Mouse (Mus musculus) macrophage (primary cell): ENCODE results near the gene Larp4. TPM values are rescaled to one million over a fixed set of nuclear protein-coding genes. Genes with fewer than 3 reads are reported as not detected.
"Not testable (repeated sequence)": the region's sequence is repeated elsewhere in the genome, so short reads cannot be mapped to it uniquely, and the experiment has no call there.

Experiments
- H3K27ac ChIP-seq: fragments of 350-480 bp; formaldehyde crosslinking; 2 replicates; pipeline ENCODE4 v1.9.0; 2021
- H3K36me3 ChIP-seq: fragments of 350-480 bp; formaldehyde crosslinking; 2 replicates; pipeline ENCODE4 v1.9.0; 2021; ENCODE audit errors: inconsistent target
- H3K4me3 ChIP-seq: fragments of 350-480 bp; formaldehyde crosslinking; 2 replicates; pipeline ENCODE4 v1.9.0; 2021; ENCODE audit errors: inconsistent target
- H3K79me2 ChIP-seq: fragments of 350-480 bp; formaldehyde crosslinking; 2 replicates; pipeline ENCODE4 v1.9.0; 2021; ENCODE audit errors: inconsistent target
- WGBS: methylation state at CpG from one replicate; pipeline ENCODE4 v1.1.7; 2026; ENCODE audit warnings: inconsistent platforms; ENCODE audit not compliant: missing documents; 5-methylcytosine and 5-hydroxymethylcytosine counted together
- polyA plus RNA-seq: library from polyadenylated mRNA; stranded (reverse); fragments of 250-400 nt; gene quantifications from 3 replicates; pipeline ENCODE4 v1.2.4, GENCODE M21; 2018; ENCODE audit warnings: inconsistent platforms
- total RNA-seq, 78 experiments: library from RNA; depleted of rRNA; stranded (reverse); fragments of 250-400 nt; gene quantifications; 1 replicate in 9 of 78; 2 replicates in 24 of 78; 3 replicates in 43 of 78; 4 replicates in 2 of 78; pipeline ENCODE4 v1.2.4; 2018; ENCODE audit warnings: inconsistent platforms in 56 of 78

Gene Larp4
- total RNA-seq (2018; cell fraction: chromatin; rRNA removed) = 100 to 1,000 TPM in 1 of 26 experiments, 10 to 100 TPM in 25; 37.1 to 113 (median 64.2) TPM
- 10 to 100 TPM; 38.3 to 67.2 (median 50.8) TPM for total RNA-seq (2018; cell fraction: cytosol; rRNA removed)
- 100 to 1,000 TPM in 2 of 26 experiments, 10 to 100 TPM in 24; 34.5 to 117 (median 49.8) TPM for total RNA-seq (2018; cell fraction: nucleus; rRNA removed)
- polyA plus RNA-seq = 26.4 to 45.5 TPM (median 32.7 TPM) in 3 replicates

GRCm38 (mm10) chr15:99969765-99970164, at the start of gene Larp4:
Gene Larp4, plus strand, starts transcription at chr15:99970065.
- not testable (repeated sequence) for H3K36me3 ChIP-seq, H3K4me3 ChIP-seq
- 92% methylated on average over 6 of the region's 6 CpGs for WGBS
- peak within 1 kb of the TSS; percentile 68 for H3K27ac ChIP-seq
- H3K79me2 ChIP-seq = peaks cover 16% of the 10 kb centered on the region

GRCm38 (mm10) chr15:99931231-99931630, 38.6 kb upstream of the Larp4 start:
- no peak overlapping the region for H3K27ac ChIP-seq
- 94% methylated on average over 8 of the region's 8 CpGs for WGBS
- no peaks in the 10 kb centered on the region for H3K79me2 ChIP-seq
- H3K4me3 ChIP-seq = no peak overlapping the region
- no peaks in the 10 kb centered on the region for H3K36me3 ChIP-seq

GRCm38 (mm10) chr15:99934501-99934900, 35.4 kb upstream of the Larp4 start:
- no peak overlapping the region for H3K4me3 ChIP-seq
- no peak overlapping the region for H3K27ac ChIP-seq
- no peaks in the 10 kb centered on the region for H3K79me2 ChIP-seq
- H3K36me3 ChIP-seq = no peaks in the 10 kb centered on the region
- 33% methylated on average over 1 of the region's 1 CpGs for WGBS

GRCm38 (mm10) chr15:99936659-99937058, 33.2 kb upstream of the Larp4 start:
- Histone ChIP-seq H3K79me2 (no peaks in the 10 kb centered on the region), H3K27ac (no peak overlapping the region), H3K36me3 (no peaks in the 10 kb centered on the region), H3K4me3 (no peak overlapping the region)
- WGBS = 100% methylated on average over 3 of the region's 3 CpGs

GRCm38 (mm10) chr15:99937841-99938240, 32.0 kb upstream of the Larp4 start:
- Histone ChIP-seq H3K79me2 (no peaks in the 10 kb centered on the region), H3K4me3 (no peak overlapping the region), H3K27ac (no peak overlapping the region), H3K36me3 (no peaks in the 10 kb centered on the region)
- 85% methylated on average over 8 of the region's 8 CpGs for WGBS

- H3K4me3 ChIP-seq = no peak overlapping the region
- H3K79me2 ChIP-seq = no peaks in the 10 kb centered on the region
- H3K27ac ChIP-seq = no peak overlapping the region
- no peaks in the 10 kb centered on the region for H3K36me3 ChIP-seq
- 64% methylated on average over 2 of the region's 2 CpGs for WGBS
Observed at GRCm38 (mm10) chr15:99940426-99940825, 29.4 kb upstream of the Larp4 start.

GRCm38 (mm10) chr15:99940970-99941630, 28.8 kb upstream of the Larp4 start:
- H3K36me3 ChIP-seq = no peaks in the 10 kb centered on the region
- 87% methylated on average over 4 of the region's 4 CpGs for WGBS
- no peak overlapping the region for H3K27ac ChIP-seq

GRCm38 (mm10) chr15:99955324-99955723, 14.5 kb upstream of the Larp4 start:
- Histone ChIP-seq H3K36me3 (no peaks in the 10 kb centered on the region), H3K27ac (no peak overlapping the region), H3K79me2 (no peaks in the 10 kb centered on the region), H3K4me3 (no peak overlapping the region)
- 49% methylated on average over 4 of the region's 4 CpGs for WGBS

More at GRCm38 (mm10) chr15:99940970-99941630, 28.8 kb upstream of the Larp4 start:
- H3K4me3 ChIP-seq = no peak overlapping the region
- H3K79me2 ChIP-seq = no peaks in the 10 kb centered on the region

- 94% methylated on average over 8 of the region's 8 CpGs for WGBS
- H3K79me2 ChIP-seq = no peaks in the 10 kb centered on the region
- H3K4me3 ChIP-seq = no peak overlapping the region
- no peaks in the 10 kb centered on the region for H3K36me3 ChIP-seq
- no peak overlapping the region for H3K27ac ChIP-seq
Observed at GRCm38 (mm10) chr15:99965103-99965775, 4.6 kb upstream of the Larp4 start.

GRCm38 (mm10) chr15:99966961-99967360, 2.9 kb upstream of the Larp4 start, which contains the start of gene Fam186a:
Gene Fam186a, minus strand, starts transcription at chr15:99967061.
- Histone ChIP-seq H3K27ac (no peak within 1 kb of the TSS), H3K79me2 (no peaks in the 10 kb centered on the region), H3K4me3 (no peak within 1 kb of the TSS), H3K36me3 (no peaks in the 10 kb centered on the region)
- 83% methylated on average over 4 of the region's 4 CpGs for WGBS

- WGBS = 44% methylated on average over 1 of the region's 1 CpGs
- Histone ChIP-seq H3K27ac (peak overlapping the region; percentile 68), H3K36me3 (no peaks in the 10 kb centered on the region), H3K79me2 (peaks cover 25% of the 10 kb centered on the region), H3K4me3 (no peak overlapping the region)
Observed at GRCm38 (mm10) chr15:99970606-99971005, 741 bp downstream of the Larp4 start.

GRCm38 (mm10) chr15:99972361-99972988, 2.6 kb downstream of the Larp4 start:
- Histone ChIP-seq H3K4me3 (peak overlapping the region; percentile 55), H3K27ac (peak overlapping the region; percentile 68), H3K79me2 (peaks cover 43% of the 10 kb centered on the region), H3K36me3 (no peaks in the 10 kb centered on the region)
- under 1% methylated on average over 45 of the region's 50 CpGs for WGBS

- H3K36me3 ChIP-seq = no peaks in the 10 kb centered on the region
- peaks cover 51% of the 10 kb centered on the region for H3K79me2 ChIP-seq
- H3K27ac ChIP-seq = peak overlapping the region; percentile 59
- peak overlapping the region; percentile 82 for H3K4me3 ChIP-seq
- WGBS = under 1% methylated on average over 74 of the region's 84 CpGs
Observed at GRCm38 (mm10) chr15:99972989-99973911, 3.4 kb downstream of the Larp4 start.
